Mouse (Mus musculus) neural tube, embryonic 13.5 days (tissue): ENCODE results near the gene Cntn3. TPM values are rescaled to one million over a fixed set of nuclear protein-coding genes. Genes with fewer than 3 reads are reported as not detected.
"Not testable (repeated sequence)": the region's sequence is repeated elsewhere in the genome, so short reads cannot be mapped to it uniquely, and the experiment has no call there.

Experiments
- ATAC-seq: fragments of 200-750 bp; cut with Nextera tagmentation; 2 replicates; pipeline ENCODE4 v1.8.0; 2017; ENCODE audit warnings: low read depth, mild to moderate bottlenecking, moderate TSS enrichment, moderate library complexity
- H3K27ac ChIP-seq: fragments of 300-500 bp; sonication (generic); replicated peaks from 2 replicates; pipeline ENCODE4 v1.5.1; 2015; ENCODE audit warnings: moderate library complexity, mild to moderate bottlenecking, inconsistent platforms
- H3K27me3 ChIP-seq: fragments of 300-500 bp; sonication (generic); 2 replicates; pipeline ENCODE4 v1.6.1; 2015; ENCODE audit warnings: mild to moderate bottlenecking, inconsistent platforms
- H3K36me3 ChIP-seq: fragments of 300-500 bp; sonication (generic); 2 replicates; pipeline ENCODE4 v1.6.1; 2015; ENCODE audit warnings: mild to moderate bottlenecking, inconsistent platforms
- H3K4me1 ChIP-seq: fragments of 300-500 bp; sonication (generic); replicated peaks from 2 replicates; pipeline ENCODE4 v1.6.1; 2015; ENCODE audit warnings: inconsistent platforms
- H3K4me2 ChIP-seq: fragments of 300-500 bp; sonication (generic); 2 replicates; pipeline ENCODE4 v1.6.1; 2015; ENCODE audit warnings: inconsistent platforms, mild to moderate bottlenecking, moderate library complexity
- H3K4me3 ChIP-seq: fragments of 300-500 bp; sonication (generic); 2 replicates; pipeline ENCODE4 v1.5.1; 2015; ENCODE audit warnings: mild to moderate bottlenecking, inconsistent platforms
- H3K9ac ChIP-seq: fragments of 300-500 bp; sonication (generic); 2 replicates; pipeline ENCODE4 v1.6.1; 2015; ENCODE audit warnings: moderate library complexity, mild to moderate bottlenecking, inconsistent platforms
- H3K9me3 ChIP-seq: fragments of 300-500 bp; sonication (generic); 2 replicates; pipeline ENCODE4 v1.6.1; 2016; ENCODE audit warnings: inconsistent platforms
- WGBS: fragments of 180-500 bp; shearing (Covaris S2); methylation state at CpG from one replicate; pipeline ENCODE4 v1.1.7; 2015; 5-methylcytosine and 5-hydroxymethylcytosine counted together
- polyA plus RNA-seq: library from polyadenylated mRNA; unstranded; fragments of >200 nt; fragmentation: Nextera tagmentation; extraction: Ambion mirVana; gene quantifications from 2 replicates; pipeline ENCODE4 v1.2.1, GENCODE M21; 2015

Gene Cntn3
- polyA plus RNA-seq, result 2.5 and 2.6 TPM in 2 replicates

DNA sequence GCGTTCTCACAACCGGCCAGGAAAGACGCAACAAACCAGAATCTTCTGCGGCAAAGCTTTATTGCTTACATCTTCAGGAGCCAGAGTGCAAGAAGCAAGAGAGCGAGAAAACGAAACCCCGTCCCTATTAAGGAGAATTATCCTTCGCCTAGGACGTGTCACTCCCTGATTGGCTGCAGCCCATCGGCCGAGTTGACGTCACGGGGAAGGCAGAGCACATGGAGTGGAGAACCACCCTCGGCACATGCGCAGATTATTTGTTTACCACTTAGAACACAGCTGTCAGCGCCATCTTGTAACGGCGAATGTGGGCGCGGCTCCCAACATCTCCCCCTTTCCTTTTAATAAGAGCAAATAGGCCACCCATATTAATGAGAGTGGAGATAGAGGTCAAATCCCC lies at the start of gene Cntn3:
TSS of gene Cntn3 (minus strand) at position 101 of the 400 bp plus-strand sequence.
- not testable (repeated sequence) for H3K4me2 ChIP-seq, H3K36me3 ChIP-seq, H3K27ac ChIP-seq, H3K9me3 ChIP-seq, H3K4me1 ChIP-seq, H3K9ac ChIP-seq, ATAC-seq, H3K4me3 ChIP-seq, H3K27me3 ChIP-seq
- WGBS, result 100% methylated on average over 5 of the region's 20 CpGs

DNA sequence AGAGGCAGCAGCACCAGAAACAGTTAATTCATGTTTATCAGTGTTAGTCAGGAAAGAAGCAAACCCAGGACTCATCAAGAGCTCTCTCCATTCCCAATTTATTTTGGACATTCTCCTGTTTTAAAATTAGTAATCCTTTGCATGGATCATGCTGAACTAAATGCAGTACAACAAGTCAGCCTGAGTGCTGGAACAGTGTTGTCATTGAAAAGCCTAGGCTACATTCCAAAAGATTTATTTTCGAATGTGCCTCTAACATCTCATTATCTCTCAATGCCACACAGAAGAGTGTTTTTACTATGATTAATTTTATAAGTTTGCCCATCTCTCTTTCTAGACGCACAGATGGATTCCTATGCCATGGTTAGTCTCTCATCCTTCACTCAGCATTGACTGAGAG lies 27.9 kb upstream of the Cntn3 start:
- Histone ChIP-seq H3K4me2 (no peak overlapping the region), H3K9me3 (no peaks in the 10 kb centered on the region), H3K27ac (no peak overlapping the region), H3K9ac (no peak overlapping the region), H3K27me3 (no peaks in the 10 kb centered on the region), H3K4me3 (no peak overlapping the region), H3K4me1 (no peaks in the 10 kb centered on the region), H3K36me3 (no peaks in the 10 kb centered on the region)
- ATAC-seq, result no peak
- 77% methylated on average over 2 of the region's 2 CpGs for WGBS

DNA sequence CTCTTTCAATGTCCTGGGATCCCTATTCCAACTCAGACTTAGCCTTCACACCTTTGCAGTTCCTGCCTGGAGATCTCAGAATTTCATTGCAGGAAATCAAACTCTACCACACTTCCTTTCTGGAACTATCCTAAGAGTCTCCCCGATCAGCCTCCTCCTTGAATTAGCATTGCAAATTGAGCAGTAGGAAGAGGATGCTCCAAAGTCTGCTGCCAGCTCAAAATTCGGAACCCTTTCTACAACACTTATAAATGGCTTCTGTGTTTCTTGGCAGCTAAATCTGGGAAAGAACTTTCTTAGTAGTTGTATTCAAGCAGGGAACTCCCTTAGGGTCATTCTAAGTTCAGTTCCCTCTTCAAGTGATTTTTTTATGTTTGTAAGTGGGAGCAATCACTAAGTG lies 24.9 kb upstream of the Cntn3 start:
- Histone ChIP-seq H3K4me1 (no peaks in the 10 kb centered on the region), H3K4me2 (no peak overlapping the region), H3K9me3 (no peaks in the 10 kb centered on the region), H3K27ac (no peak overlapping the region), H3K4me3 (no peak overlapping the region), H3K9ac (no peak overlapping the region), H3K27me3 (no peaks in the 10 kb centered on the region), H3K36me3 (no peaks in the 10 kb centered on the region)
- 65% methylated on average over 2 of the region's 2 CpGs for WGBS
- ATAC-seq, result no peak

DNA sequence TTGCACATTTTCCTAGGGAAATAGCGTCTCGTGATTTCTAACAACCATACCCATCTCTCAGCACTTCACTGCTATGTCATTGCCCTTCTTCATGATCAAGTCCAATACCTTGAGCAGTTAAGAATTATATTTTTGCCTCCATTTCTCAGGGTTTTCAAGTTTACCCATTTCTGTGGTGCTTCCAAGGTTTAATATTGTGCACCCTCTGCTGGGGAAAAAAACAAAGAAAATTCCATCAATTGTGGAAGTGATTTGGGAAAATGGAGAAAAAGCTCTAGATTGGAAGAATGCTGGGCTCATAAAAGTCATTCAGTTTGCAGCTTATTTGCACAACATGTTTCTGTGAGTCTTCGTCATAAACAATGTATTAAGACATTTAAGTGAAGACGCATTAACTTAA lies 17.2 kb upstream of the Cntn3 start:
- H3K27me3 ChIP-seq, result no peaks in the 10 kb centered on the region
- no peak overlapping the region for H3K4me2 ChIP-seq
- no peaks in the 10 kb centered on the region for H3K36me3 ChIP-seq
- 92% methylated on average over 4 of the region's 4 CpGs for WGBS
- no peak overlapping the region for H3K9ac ChIP-seq
- H3K27ac ChIP-seq, result no peak overlapping the region
- ATAC-seq, result no peak
- H3K9me3 ChIP-seq, result no peaks in the 10 kb centered on the region
- no peaks in the 10 kb centered on the region for H3K4me1 ChIP-seq
- no peak overlapping the region for H3K4me3 ChIP-seq

DNA sequence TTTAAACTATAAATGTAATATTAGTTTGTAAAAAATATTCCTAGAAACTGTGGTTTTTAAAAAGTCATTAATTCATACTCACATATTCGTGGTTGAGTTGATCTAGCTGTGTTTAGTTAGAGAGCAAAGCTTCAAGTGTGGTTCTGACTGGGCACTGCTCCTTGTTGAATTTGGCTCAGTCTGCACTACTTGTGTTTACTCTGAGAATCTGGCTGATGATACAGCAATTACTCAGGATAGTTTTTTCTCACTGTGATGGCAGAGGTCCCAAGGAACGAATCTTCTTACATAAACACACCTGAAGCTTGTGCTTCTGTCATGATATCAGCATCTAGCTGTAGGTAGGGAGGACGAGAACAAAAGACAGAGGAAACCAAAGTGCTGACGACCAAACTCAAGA lies 16.4 kb upstream of the Cntn3 start:
- Histone ChIP-seq H3K4me1 (no peaks in the 10 kb centered on the region), H3K4me3 (no peak overlapping the region), H3K9me3 (no peaks in the 10 kb centered on the region), H3K27me3 (no peaks in the 10 kb centered on the region), H3K9ac (no peak overlapping the region), H3K4me2 (no peak overlapping the region), H3K36me3 (no peaks in the 10 kb centered on the region), H3K27ac (no peak overlapping the region)
- whole genome bisulfite sequencing, result 69% methylated on average over 4 of the region's 4 CpGs
- ATAC-seq, result no peak

DNA sequence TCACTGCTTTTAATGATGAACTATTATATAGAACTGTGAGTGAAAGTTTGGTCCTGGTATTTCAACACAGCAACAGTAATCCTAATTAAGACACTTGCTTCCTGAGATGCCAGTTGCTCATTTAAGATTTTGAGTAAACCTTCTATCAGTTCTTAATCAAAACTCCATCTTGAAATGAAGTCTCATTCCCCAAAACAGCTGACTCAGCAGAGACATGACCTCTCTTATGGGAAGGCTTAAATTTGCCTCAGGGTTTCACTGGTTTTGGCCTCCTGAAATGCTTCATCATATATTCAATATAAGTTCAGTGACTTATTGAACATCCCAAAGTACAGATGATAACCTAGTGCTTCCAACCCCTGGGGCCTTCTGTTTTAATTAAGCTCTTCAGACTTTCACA lies 13.2 kb upstream of the Cntn3 start:
- Histone ChIP-seq H3K4me3 (no peak overlapping the region), H3K9ac (no peak overlapping the region), H3K36me3 (no peaks in the 10 kb centered on the region), H3K27ac (no peak overlapping the region), H3K27me3 (no peaks in the 10 kb centered on the region), H3K9me3 (no peaks in the 10 kb centered on the region), H3K4me2 (no peak overlapping the region), H3K4me1 (no peaks in the 10 kb centered on the region)
- ATAC-seq, result no peak

DNA sequence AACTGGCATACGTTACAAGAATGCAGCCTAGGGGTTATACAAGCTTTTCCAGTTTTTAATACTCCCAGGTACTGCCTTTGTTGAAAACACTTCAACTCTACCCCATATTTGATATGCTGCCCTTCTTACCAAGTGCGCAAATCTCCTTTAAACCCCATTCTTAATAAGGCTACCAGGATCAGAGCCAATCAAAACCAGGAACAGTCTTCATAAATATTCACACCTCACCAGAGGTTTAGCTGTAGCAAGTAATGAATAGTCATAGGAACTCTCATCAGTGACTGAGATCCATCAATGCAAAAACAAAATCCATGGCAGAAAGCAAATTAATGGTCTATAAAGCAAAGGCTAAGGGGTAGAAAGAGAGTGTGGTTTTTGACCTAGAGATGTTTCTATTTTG lies 10.7 kb upstream of the Cntn3 start:
- H3K27me3 ChIP-seq, result no peaks in the 10 kb centered on the region
- H3K36me3 ChIP-seq, result no peaks in the 10 kb centered on the region
- WGBS, result 80% methylated on average over 2 of the region's 2 CpGs
- ATAC-seq, result no peak
- H3K4me1 ChIP-seq, result no peaks in the 10 kb centered on the region
- H3K4me2 ChIP-seq, result no peak overlapping the region
- no peak overlapping the region for H3K27ac ChIP-seq
- no peak overlapping the region for H3K9ac ChIP-seq
- no peak overlapping the region for H3K4me3 ChIP-seq
- no peaks in the 10 kb centered on the region for H3K9me3 ChIP-seq

DNA sequence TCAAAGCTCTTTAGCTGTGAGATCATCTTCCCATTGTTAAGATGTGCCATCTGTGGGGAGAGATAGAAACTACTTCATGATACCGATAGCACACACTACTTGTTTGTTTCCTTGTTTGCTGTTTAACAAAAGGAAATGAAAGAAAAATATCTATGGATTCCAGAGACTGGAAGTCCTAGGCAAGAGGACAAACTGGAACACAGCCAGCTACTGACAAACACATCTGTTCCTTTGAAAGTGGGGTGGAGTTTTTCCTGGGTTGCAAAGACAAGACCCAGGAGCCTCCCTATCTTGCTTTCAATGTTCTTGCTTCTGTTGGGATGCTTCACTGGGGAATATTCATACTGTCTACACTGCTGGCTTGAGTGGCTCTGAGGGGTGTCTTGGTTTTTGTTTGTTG lies 5.4 kb downstream of the Cntn3 start:
- Histone ChIP-seq H3K27ac (no peak overlapping the region), H3K9ac (no peak overlapping the region), H3K4me2 (no peak overlapping the region), H3K9me3 (no peaks in the 10 kb centered on the region), H3K27me3 (peaks cover 10% of the 10 kb centered on the region; the same call in 1 of the 2 replicates), H3K4me1 (peaks cover 11% of the 10 kb centered on the region), H3K4me3 (no peak overlapping the region), H3K36me3 (no peaks in the 10 kb centered on the region)
- 80% methylated on average over 1 of the region's 1 CpGs for WGBS
- no peak for ATAC-seq

DNA sequence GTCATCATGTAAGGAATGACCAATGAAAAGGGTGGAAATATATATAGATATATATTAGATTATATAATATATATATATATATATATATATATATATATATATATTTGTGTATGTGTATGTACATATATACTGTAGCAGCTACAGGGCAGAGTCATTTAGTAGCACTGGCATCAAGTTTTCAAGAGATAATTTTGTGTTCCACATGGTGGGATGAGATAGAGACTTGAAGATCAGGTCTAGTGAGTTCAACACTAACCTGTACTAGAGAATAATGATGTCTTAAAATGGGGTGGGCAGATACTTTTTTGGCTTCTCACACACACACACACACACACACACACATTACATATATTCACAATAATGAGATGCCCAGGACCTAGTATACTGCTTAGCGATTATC lies 7.7 kb downstream of the Cntn3 start:
- no peak for ATAC-seq
- no peak overlapping the region for H3K27ac ChIP-seq
- no peak overlapping the region for H3K4me2 ChIP-seq
- no peaks in the 10 kb centered on the region for H3K9me3 ChIP-seq
- H3K4me3 ChIP-seq, result no peak overlapping the region
- no peaks in the 10 kb centered on the region for H3K36me3 ChIP-seq
- 95% methylated on average over 1 of the region's 1 CpGs for WGBS
- peaks cover 12% of the 10 kb centered on the region; the same call in 1 of the 2 replicates for H3K27me3 ChIP-seq
- peaks cover 11% of the 10 kb centered on the region for H3K4me1 ChIP-seq
- no peak overlapping the region for H3K9ac ChIP-seq

DNA sequence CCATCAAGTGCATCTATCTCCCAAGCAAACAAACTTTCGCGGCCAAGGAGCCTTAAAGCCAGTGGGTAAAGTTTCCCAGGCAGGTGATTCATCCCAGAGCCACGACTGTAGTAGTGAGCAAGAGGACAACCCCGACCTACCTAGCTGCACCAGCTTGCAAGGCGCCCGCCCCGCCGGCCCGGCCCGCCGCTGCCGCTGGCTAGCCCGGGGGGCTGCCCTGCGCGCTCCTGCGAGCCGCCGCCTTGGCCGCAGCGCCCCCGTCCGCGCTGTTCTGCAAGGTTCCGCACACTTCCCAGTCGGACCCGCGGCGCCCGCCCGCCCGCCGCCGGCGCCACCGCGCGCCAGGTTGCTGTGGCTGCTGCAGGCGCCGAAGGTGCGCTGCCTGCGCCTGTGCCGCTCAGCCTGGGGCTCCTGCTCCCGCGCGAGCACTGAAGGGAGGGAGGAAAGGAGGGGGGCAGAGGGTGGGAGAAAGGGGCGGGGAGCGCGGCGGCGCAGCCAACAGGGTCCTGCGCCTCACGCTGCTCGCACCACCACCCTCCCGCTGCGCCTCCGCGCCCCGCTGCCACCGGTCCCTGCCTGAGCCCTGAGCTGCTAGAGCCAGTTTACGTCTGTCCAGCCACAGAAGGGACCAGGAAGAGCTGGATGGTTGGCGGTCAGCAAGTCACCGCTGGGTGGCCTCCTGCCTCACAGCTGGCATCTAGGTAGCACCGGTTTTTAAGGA lies 8.7 kb downstream of the Cntn3 start:
- Histone ChIP-seq H3K4me1 (peaks cover 11% of the 10 kb centered on the region), H3K9me3 (no peaks in the 10 kb centered on the region), H3K36me3 (no peaks in the 10 kb centered on the region), H3K4me2 (peak overlapping the region; percentile 91), H3K9ac (peak overlapping the region; percentile 67), H3K4me3 (peak overlapping the region; percentile 64), H3K27me3 (peaks cover 12% of the 10 kb centered on the region; the same call in 1 of the 2 replicates), H3K27ac (0 out of 2 replicates have a peak overlapping the region, but pooled peaks have one; percentile 3)
- under 1% methylated on average over 63 of the region's 63 CpGs for WGBS
- peak; percentile 98 for ATAC-seq

DNA sequence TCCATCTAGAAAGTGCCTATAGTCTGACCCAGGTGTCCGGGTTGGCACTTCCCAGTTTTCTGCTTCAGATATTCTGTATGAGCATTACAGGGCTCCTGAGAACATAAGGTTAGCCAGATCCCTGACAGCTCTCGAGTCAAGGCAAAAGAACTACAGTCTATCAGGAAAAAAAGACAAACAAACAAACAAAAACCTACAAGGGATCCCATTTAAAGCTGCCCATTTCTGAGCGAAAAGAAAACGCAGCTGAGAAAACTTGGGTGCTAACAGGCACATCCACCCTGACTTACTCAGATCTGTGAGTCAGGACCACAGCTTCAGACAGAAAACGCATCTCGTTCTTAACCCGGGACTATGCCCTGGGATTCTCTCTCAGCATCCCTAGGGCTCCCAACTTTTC lies 9.5 kb downstream of the Cntn3 start:
- WGBS, result 7% methylated on average over 7 of the region's 7 CpGs
- Histone ChIP-seq H3K4me2 (peak overlapping the region; percentile 91), H3K4me3 (peak overlapping the region; percentile 64), H3K9ac (peak overlapping the region; percentile 67), H3K27ac (no peak overlapping the region), H3K36me3 (no peaks in the 10 kb centered on the region), H3K4me1 (peaks cover 11% of the 10 kb centered on the region), H3K27me3 (peaks cover 12% of the 10 kb centered on the region; the same call in 1 of the 2 replicates), H3K9me3 (no peaks in the 10 kb centered on the region)
- ATAC-seq, result no peak

DNA sequence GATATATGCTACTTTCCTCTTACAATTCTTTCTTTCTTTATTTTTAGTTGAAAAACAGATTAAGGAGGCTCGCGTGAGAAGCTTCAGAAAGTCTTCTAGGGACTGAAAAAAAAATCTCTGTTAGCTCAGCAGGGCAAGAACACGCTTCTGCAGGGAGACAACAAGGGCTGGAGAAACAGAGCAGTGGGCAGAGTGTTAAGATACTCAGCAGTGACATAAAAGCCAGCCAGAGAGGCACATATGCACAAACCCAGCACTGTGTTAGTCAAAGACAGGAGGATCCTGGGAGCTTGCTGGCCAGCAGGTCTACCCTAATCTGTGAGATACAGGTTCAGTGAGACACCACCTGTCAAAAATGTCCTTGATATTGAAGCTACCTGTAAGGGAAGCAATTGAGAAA lies 15.4 kb downstream of the Cntn3 start:
- ATAC-seq, result no peak
- Histone ChIP-seq H3K27me3 (peaks cover 2% of the 10 kb centered on the region; the same call in 1 of the 2 replicates), H3K27ac (no peak overlapping the region), H3K36me3 (no peaks in the 10 kb centered on the region), H3K9me3 (no peaks in the 10 kb centered on the region), H3K4me2 (no peak overlapping the region), H3K9ac (no peak overlapping the region), H3K4me1 (no peaks in the 10 kb centered on the region), H3K4me3 (no peak overlapping the region)
- 82% methylated on average over 3 of the region's 3 CpGs for WGBS

DNA sequence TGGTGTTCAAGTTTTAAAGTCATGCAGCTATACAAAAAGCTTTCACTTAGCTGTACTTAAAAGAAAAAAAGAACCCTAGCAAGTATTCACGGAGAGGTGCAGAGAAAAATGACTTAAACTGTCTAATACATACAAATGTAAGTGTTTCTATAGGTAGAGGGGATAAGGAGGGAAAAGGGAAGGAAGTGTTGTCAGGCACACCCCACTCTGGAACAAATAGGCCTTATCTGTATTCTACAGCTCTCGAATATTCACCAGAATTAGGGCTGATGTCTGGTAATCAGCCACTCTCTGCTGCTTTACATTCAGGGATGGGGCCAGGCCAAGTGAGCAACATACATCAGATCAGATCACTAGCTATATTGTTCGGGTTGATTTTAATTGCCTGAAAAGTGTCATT lies 16.4 kb downstream of the Cntn3 start:
- no peak for ATAC-seq
- H3K4me2 ChIP-seq, result no peak overlapping the region
- 68% methylated on average over 3 of the region's 3 CpGs for WGBS

More for the DNA sequence above, 16.4 kb downstream of the Cntn3 start:
- Histone ChIP-seq H3K27ac (no peak overlapping the region), H3K9ac (no peak overlapping the region), H3K4me3 (no peak overlapping the region), H3K27me3 (no peaks in the 10 kb centered on the region), H3K9me3 (no peaks in the 10 kb centered on the region), H3K36me3 (no peaks in the 10 kb centered on the region), H3K4me1 (no peaks in the 10 kb centered on the region)
